Mouse (Mus musculus) testis, adult 2 months (tissue): ENCODE results near the gene Nr1d1.

Experiments
- CTCF ChIP-seq: fragments of 200-500 bp; IDR thresholded peaks from 2 replicates; pipeline ENCODE4 v1.5.1; 2012; ENCODE audit warnings: low read depth, mild to moderate bottlenecking, inconsistent platforms, low read length, moderate library complexity; ENCODE audit not compliant: control insufficient read depth, insufficient read depth, insufficient replicate concordance
- POLR2A ChIP-seq: fragments of 200-500 bp; IDR thresholded peaks from 2 replicates; pipeline ENCODE4 v1.6.1; 2012; ENCODE audit warnings: low read depth, mild to moderate bottlenecking, inconsistent platforms, low read length, moderate library complexity; ENCODE audit not compliant: control insufficient read depth

DNA sequence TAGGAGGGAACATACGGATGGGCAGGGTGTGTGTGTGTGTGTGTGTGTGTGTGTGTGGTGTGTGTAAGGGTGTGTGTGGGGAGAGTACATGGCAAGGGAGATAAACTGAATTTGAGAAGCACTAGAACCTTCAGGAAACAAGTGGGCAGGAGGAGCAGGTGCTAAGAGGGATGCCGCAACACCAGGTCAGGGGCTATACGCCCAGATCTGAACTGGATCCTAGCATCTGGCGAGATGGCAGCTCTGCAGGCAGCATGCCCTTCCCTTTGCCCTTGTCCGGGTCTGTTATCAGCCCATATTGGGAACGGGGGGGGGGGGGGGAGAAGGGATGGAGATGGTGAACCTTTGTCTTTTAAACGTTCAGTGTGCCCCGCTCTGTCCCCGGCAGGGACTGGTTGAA lies 36.2 kb downstream of the Nr1d1 start:
- TF ChIP-seq CTCF (no peak), POLR2A (no peak)
